Mouse (Mus musculus) heart, embryonic 11.5 days (tissue): ENCODE measurements around the gene Dapk2. TPM values are rescaled to one million over a fixed set of nuclear protein-coding genes. Genes with fewer than 3 reads are reported as not detected.

ENCODE experiments used
- ATAC-seq: fragments of 200-750 bp; cut with Nextera tagmentation; replicated peaks from 2 replicates; pipeline ENCODE4 v1.8.0; 2017; ENCODE audit warnings: moderate library complexity; ENCODE audit not compliant: insufficient number of reproducible peaks, low FRiP score, low TSS enrichment
- H3K27ac ChIP-seq: fragments of 300-500 bp; sonication (generic); 2 replicates; pipeline ENCODE4 v1.5.1; 2014; ENCODE audit warnings: mild to moderate bottlenecking, low read depth, low read length
- H3K27me3 ChIP-seq: fragments of 300-500 bp; sonication (generic); 2 replicates; pipeline ENCODE4 v1.6.1; 2014; ENCODE audit warnings: mild to moderate bottlenecking, low read length, mixed read lengths; ENCODE audit not compliant: control insufficient read depth, insufficient read depth
- H3K36me3 ChIP-seq: fragments of 300-500 bp; sonication (generic); 2 replicates; pipeline ENCODE4 v1.6.1; 2014; ENCODE audit warnings: mild to moderate bottlenecking, low read length, moderate library complexity, mixed read lengths; ENCODE audit not compliant: control insufficient read depth, insufficient read depth
- H3K4me1 ChIP-seq: fragments of 300-500 bp; sonication (generic); 2 replicates; pipeline ENCODE4 v1.6.1; 2014; ENCODE audit warnings: low read length; ENCODE audit not compliant: control insufficient read depth, insufficient read depth
- H3K4me2 ChIP-seq: fragments of 300-500 bp; sonication (generic); 2 replicates; pipeline ENCODE4 v1.6.1; 2014; ENCODE audit warnings: mild to moderate bottlenecking, moderate library complexity
- H3K4me3 ChIP-seq: fragments of 300-500 bp; sonication (generic); 2 replicates; pipeline ENCODE4 v1.5.1; 2014; ENCODE audit warnings: low read depth, low read length
- H3K9ac ChIP-seq: fragments of 300-500 bp; sonication (generic); 2 replicates; pipeline ENCODE4 v1.6.1; 2014; ENCODE audit warnings: mild to moderate bottlenecking, low read depth, low read length, moderate library complexity
- H3K9me3 ChIP-seq: fragments of 300-500 bp; sonication (generic); replicated peaks from 2 replicates; pipeline ENCODE4 v1.6.1; 2016; ENCODE audit warnings: low read length; ENCODE audit not compliant: control insufficient read depth
- WGBS: fragments of 180-500 bp; shearing (Covaris S2); extraction: QIAGEN DNeasy Blood & Tissue Kit; methylation state at CpG from one replicate; pipeline ENCODE4 v1.1.7; 2014; ENCODE audit not compliant: insufficient replicate concordance; 5-methylcytosine and 5-hydroxymethylcytosine counted together
- polyA plus RNA-seq: library from polyadenylated mRNA; unstranded; fragments of >200 nt; fragmentation: Nextera tagmentation; extraction: Ambion mirVana; gene quantifications from 2 replicates; pipeline ENCODE4 v1.2.1, GENCODE M21; 2014

Dapk2 gene
- polyA plus RNA-seq, 1 experiment from 2014 or later = 9.8 TPM

- no peaks in the 10 kb centered on the region for H3K4me1 ChIP-seq
- H3K27ac ChIP-seq = no peak overlapping the region
- H3K27me3 ChIP-seq = no peaks in the 10 kb centered on the region
- H3K36me3 ChIP-seq = no peaks in the 10 kb centered on the region
- H3K9ac ChIP-seq = no peak overlapping the region
- ATAC-seq = no peak
- H3K9me3 ChIP-seq = no peaks in the 10 kb centered on the region
- H3K4me2 ChIP-seq = no peak overlapping the region
- no peak overlapping the region for H3K4me3 ChIP-seq
- WGBS = 86% methylated on average over 3 of the region's 3 CpGs
Measured at GRCm38 (mm10) chr9:66304320-66305090, 146.5 kb downstream of the Dapk2 start.

DNA sequence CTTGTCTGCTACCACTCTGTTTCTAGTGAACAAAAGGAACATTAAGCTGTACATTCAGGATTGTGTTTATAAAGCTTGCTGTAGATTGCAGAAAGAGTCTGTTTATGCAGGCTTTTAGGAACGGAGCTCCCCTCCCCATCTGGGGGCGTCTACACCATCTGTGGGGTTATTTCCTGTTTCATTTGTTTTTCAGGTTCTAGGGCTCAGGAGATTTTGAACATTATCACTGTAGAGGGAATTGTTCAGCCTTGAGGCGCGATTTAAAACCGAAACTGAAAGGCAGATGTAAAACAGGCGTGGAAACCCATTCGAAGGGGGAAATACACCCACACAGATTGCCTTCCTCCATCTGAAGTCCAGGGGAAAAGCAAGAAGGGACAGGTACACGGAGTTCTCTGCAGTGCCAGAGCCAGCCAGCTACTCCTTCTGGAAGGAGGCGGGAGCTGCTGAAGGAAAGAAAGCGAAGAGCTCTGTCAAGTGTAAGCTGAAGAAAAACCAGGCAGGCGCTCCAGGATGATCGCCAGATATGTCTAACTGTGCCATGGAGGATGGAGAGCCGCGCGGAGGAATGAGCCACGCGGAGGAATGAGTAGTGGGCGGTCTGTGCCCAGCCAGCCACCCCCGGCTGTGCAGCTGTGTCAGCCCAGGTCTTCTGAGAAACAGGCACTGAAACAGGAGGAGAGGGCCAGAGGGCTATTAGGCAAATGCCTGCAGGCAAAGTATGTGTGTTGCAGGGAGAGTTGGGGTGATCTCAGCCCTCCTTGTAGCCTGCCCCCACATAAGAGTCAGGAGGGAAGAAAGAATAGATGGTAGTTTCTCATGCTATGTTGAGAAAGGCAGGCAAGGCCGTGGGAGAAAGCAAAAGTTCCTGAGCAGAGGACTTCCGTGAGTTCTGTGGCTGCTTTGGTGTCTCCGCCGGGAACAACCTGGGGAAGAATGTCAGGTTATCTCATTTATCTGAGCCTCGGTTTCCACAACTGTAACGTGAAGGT, 147.4 kb downstream of the Dapk2 start:
- ATAC-seq = no peak
- Histone ChIP-seq H3K4me1 (no peaks in the 10 kb centered on the region), H3K9me3 (no peaks in the 10 kb centered on the region), H3K4me3 (peak overlapping the region; percentile 28), H3K4me2 (peak overlapping the region; percentile 58), H3K36me3 (no peaks in the 10 kb centered on the region), H3K9ac (0 out of 2 replicates have a peak overlapping the region, but pooled peaks have one; percentile 24), H3K27me3 (no peaks in the 10 kb centered on the region), H3K27ac (no peak overlapping the region)
- WGBS = 44% methylated on average over 25 of the region's 25 CpGs

GRCm38 (mm10) chr9:66306414-66306813, 148.4 kb downstream of the Dapk2 start:
- no peak for ATAC-seq
- Histone ChIP-seq H3K9ac (no peak overlapping the region), H3K36me3 (no peaks in the 10 kb centered on the region), H3K9me3 (no peaks in the 10 kb centered on the region), H3K4me3 (no peak overlapping the region), H3K27me3 (no peaks in the 10 kb centered on the region), H3K4me1 (no peaks in the 10 kb centered on the region), H3K27ac (no peak overlapping the region), H3K4me2 (no peak overlapping the region)
- 66% methylated on average over 3 of the region's 3 CpGs for WGBS

DNA sequence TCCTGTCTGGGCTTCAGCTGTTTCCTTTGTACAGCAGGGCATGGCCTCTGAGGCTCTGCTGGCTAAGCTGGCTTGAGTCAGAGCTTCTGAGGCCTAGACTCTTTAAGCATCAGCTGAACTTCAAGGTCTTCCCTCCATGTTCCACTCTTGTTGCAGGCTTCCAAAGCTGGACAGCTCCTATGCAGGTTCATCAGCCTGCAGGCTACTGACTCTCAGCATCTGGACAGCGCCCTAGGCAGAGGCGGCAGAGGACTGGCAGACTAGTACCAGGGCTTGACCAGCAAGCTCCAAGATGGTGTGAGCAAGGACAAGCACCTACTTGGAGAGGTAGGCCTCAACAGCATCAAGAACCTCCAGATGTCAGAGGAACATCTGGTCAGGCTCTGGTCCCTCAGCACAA, 149.3 kb downstream of the Dapk2 start:
- no peak overlapping the region for H3K4me2 ChIP-seq
- no peaks in the 10 kb centered on the region for H3K36me3 ChIP-seq
- H3K9me3 ChIP-seq = no peaks in the 10 kb centered on the region
- H3K4me1 ChIP-seq = no peaks in the 10 kb centered on the region
- no peak for ATAC-seq
- no peak overlapping the region for H3K27ac ChIP-seq
- 18% methylated on average over 2 of the region's 2 CpGs for WGBS
- H3K27me3 ChIP-seq = no peaks in the 10 kb centered on the region
- no peak overlapping the region for H3K9ac ChIP-seq
- H3K4me3 ChIP-seq = no peak overlapping the region

- Histone ChIP-seq H3K4me2 (no peak overlapping the region), H3K27ac (no peak overlapping the region), H3K27me3 (no peaks in the 10 kb centered on the region), H3K9ac (no peak overlapping the region), H3K36me3 (no peaks in the 10 kb centered on the region), H3K4me3 (no peak overlapping the region), H3K4me1 (no peaks in the 10 kb centered on the region), H3K9me3 (no peaks in the 10 kb centered on the region)
- no peak for ATAC-seq
- WGBS = 68% methylated on average over 4 of the region's 4 CpGs
Measured at GRCm38 (mm10) chr9:66308741-66309140, 150.7 kb downstream of the Dapk2 start.

GRCm38 (mm10) chr9:66311458-66311857, 153.4 kb downstream of the Dapk2 start:
- WGBS = 27% methylated on average over 3 of the region's 3 CpGs
- no peaks in the 10 kb centered on the region for H3K9me3 ChIP-seq
- no peak for ATAC-seq

GRCm38 (mm10) chr9:66316603-66317002, 158.6 kb downstream of the Dapk2 start:
- no peaks in the 10 kb centered on the region for H3K36me3 ChIP-seq
- WGBS = 72% methylated on average over 2 of the region's 2 CpGs

More at GRCm38 (mm10) chr9:66311458-66311857, 153.4 kb downstream of the Dapk2 start:
- Histone ChIP-seq H3K9ac (no peak overlapping the region), H3K27ac (no peak overlapping the region), H3K4me1 (no peaks in the 10 kb centered on the region), H3K27me3 (no peaks in the 10 kb centered on the region), H3K36me3 (no peaks in the 10 kb centered on the region), H3K4me3 (no peak overlapping the region), H3K4me2 (no peak overlapping the region)

More at GRCm38 (mm10) chr9:66316603-66317002, 158.6 kb downstream of the Dapk2 start:
- Histone ChIP-seq H3K4me2 (no peak overlapping the region), H3K9me3 (no peaks in the 10 kb centered on the region), H3K9ac (no peak overlapping the region), H3K4me3 (no peak overlapping the region), H3K4me1 (no peaks in the 10 kb centered on the region), H3K27ac (no peak overlapping the region), H3K27me3 (no peaks in the 10 kb centered on the region)
- no peak for ATAC-seq
